Mouse (Mus musculus) heart, embryonic 15.5 days (tissue): ENCODE data around the gene Apba3. TPM values are rescaled to one million over a fixed set of nuclear protein-coding genes. Genes with fewer than 3 reads are reported as not detected.

ENCODE experiments used
- ATAC-seq: fragments of 200-750 bp; cut with Nextera tagmentation; replicated peaks from 2 replicates; pipeline ENCODE4 v1.8.0; 2017; ENCODE audit warnings: low read depth, moderate TSS enrichment; ENCODE audit not compliant: insufficient number of reproducible peaks, insufficient read depth, low FRiP score
- H3K27ac ChIP-seq: fragments of 300-500 bp; sonication (generic); 2 replicates; pipeline ENCODE4 v1.5.1; 2015; ENCODE audit warnings: mild to moderate bottlenecking, inconsistent platforms
- H3K27me3 ChIP-seq: fragments of 300-500 bp; sonication (generic); 2 replicates; pipeline ENCODE4 v1.6.1; 2015; ENCODE audit warnings: inconsistent platforms
- H3K36me3 ChIP-seq: fragments of 300-500 bp; sonication (generic); 2 replicates; pipeline ENCODE4 v1.6.1; 2015; ENCODE audit warnings: mild to moderate bottlenecking, inconsistent platforms
- H3K4me1 ChIP-seq: fragments of 300-500 bp; sonication (generic); replicated peaks from 2 replicates; pipeline ENCODE4 v1.6.1; 2015; ENCODE audit warnings: inconsistent platforms
- H3K4me2 ChIP-seq: fragments of 300-500 bp; sonication (generic); 2 replicates; pipeline ENCODE4 v1.6.1; 2015; ENCODE audit warnings: inconsistent platforms, mild to moderate bottlenecking, moderate library complexity
- H3K4me3 ChIP-seq: fragments of 300-500 bp; sonication (generic); 2 replicates; pipeline ENCODE4 v1.5.1; 2015; ENCODE audit warnings: mild to moderate bottlenecking, inconsistent platforms
- H3K9ac ChIP-seq: fragments of 300-500 bp; sonication (generic); 2 replicates; pipeline ENCODE4 v1.6.1; 2015; ENCODE audit warnings: mild to moderate bottlenecking, inconsistent platforms
- H3K9me3 ChIP-seq: fragments of 300-500 bp; sonication (generic); replicated peaks from 2 replicates; pipeline ENCODE4 v1.6.1; 2016; ENCODE audit warnings: inconsistent platforms
- WGBS: fragments of 180-500 bp; shearing (Covaris S2); methylation state at CpG from one replicate; pipeline ENCODE4 v1.1.7; 2015; ENCODE audit warnings: mixed read lengths; 5-methylcytosine and 5-hydroxymethylcytosine counted together
- polyA plus RNA-seq: library from polyadenylated mRNA; unstranded; fragments of >200 nt; fragmentation: Nextera tagmentation; extraction: Ambion mirVana; gene quantifications from 2 replicates; pipeline ENCODE4 v1.2.1, GENCODE M21; 2015

Gene Apba3
- polyA plus RNA-seq, 1 experiment from 2014 or later: 42.3 TPM

DNA sequence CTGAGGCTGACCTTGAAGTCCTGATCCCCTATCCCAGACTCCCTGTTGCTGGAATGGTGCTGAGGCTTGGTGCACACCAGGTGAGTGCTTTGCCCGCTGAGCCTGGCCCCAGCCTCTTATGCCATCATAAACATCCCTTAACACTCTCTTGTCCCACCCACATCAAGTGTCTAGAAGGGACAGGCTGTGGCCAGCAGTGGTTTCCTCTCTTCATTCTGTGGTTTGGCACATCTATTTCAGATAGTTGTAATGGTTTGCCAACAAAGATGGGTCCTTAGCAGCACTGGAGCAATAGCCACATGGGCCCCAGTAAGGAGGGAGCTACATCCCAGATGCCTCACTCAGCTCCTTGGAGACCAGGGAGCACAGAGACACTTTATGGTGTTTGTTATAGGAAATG, 11.9 kb upstream of the Apba3 start:
- Histone ChIP-seq H3K27ac (no peak overlapping the region), H3K9me3 (no peaks in the 10 kb centered on the region), H3K4me3 (no peak overlapping the region), H3K36me3 (no peaks in the 10 kb centered on the region), H3K27me3 (peaks cover 87% of the 10 kb centered on the region), H3K4me1 (peaks cover 26% of the 10 kb centered on the region), H3K9ac (no peak overlapping the region), H3K4me2 (no peak overlapping the region)
- WGBS: 44% methylated on average over 1 of the region's 1 CpGs
- no peak for ATAC-seq

DNA sequence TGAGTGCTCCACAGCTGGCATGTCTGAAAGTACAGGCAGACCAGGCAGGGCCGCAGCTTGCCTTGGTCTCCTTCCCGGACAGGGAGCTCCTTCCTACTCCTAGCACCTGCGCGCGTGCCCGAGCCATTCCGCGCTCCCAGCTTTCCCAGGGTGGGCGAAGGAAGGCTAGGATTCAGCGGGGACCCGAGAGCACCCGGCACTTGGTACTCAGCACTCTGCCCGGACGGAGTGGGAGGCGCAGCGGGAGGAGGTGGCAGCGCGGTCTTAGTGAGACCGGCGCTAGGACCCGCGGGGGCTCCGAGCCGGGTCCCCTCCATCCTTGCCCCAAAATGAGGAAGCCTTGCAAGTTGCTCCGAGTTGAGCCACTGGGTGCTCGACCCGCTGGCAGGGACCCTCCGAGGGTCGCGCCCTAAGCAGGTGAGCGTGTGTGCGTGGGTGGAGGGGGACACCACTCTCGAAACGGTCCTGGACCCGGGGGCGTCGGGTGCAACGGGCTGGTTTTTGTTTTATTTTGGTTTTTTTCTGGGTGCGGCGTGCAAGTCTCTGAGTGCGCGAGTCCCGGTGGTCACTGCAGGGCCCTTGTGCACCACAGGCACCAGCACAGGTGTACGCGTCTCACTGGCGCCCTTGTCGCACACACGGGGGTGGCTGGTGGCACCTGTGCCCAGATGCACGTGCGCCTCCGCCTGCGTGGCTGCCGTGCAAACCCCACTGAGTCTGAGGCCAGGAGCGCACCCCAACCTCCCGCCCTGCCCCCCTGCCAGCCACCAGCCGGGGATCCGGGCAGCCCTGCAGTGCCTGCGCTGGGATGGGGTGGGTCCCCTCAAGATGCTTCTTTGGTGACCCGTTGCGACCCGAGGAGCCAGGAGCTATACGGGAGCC, 9.4 kb upstream of the Apba3 start:
- Histone ChIP-seq H3K4me1 (peaks cover 25% of the 10 kb centered on the region), H3K27ac (no peak overlapping the region)
- WGBS: 2% methylated on average over 62 of the region's 62 CpGs

GRCm38 (mm10) chr10:81259225-81259884, 7.4 kb upstream of the Apba3 start:
- H3K4me3 ChIP-seq: no peak overlapping the region
- no peak overlapping the region for H3K4me2 ChIP-seq
- H3K36me3 ChIP-seq: peaks cover 5% of the 10 kb centered on the region; the same call in 1 of the 2 replicates
- H3K4me1 ChIP-seq: peaks cover 16% of the 10 kb centered on the region
- H3K9ac ChIP-seq: no peak overlapping the region
- H3K9me3 ChIP-seq: peaks cover 6% of the 10 kb centered on the region
- H3K27ac ChIP-seq: no peak overlapping the region
- WGBS: 42% methylated on average over 20 of the region's 21 CpGs
- no peak for ATAC-seq
- H3K27me3 ChIP-seq: peaks cover 55% of the 10 kb centered on the region

More for the DNA sequence above, 9.4 kb upstream of the Apba3 start:
- Histone ChIP-seq H3K27me3 (peaks cover 75% of the 10 kb centered on the region), H3K36me3 (no peaks in the 10 kb centered on the region), H3K4me2 (peak overlapping the region; percentile 90), H3K9me3 (peaks cover 6% of the 10 kb centered on the region), H3K4me3 (peak overlapping the region; percentile 53), H3K9ac (peak overlapping the region; percentile 50)
- no peak for ATAC-seq

DNA sequence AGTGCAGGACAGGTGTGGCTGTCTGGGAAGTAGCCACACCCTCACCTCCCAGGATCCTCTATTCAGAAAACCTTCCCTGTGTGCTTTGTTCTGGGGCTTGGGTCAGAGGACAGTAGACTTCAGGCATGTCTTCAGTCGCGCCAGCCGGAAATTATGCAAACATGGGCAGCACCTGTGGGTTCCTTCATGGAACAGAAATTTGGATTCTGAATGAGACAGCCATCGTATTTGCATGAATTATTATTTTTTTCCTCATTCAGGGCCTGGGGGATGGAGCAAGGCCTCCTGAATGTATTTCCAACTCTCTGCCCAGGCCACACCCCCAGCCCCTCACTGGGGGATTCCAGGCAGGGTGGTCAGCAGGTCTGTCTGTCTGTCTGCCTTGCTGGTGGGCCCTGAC, 5.7 kb upstream of the Apba3 start:
- Histone ChIP-seq H3K27me3 (peaks cover 46% of the 10 kb centered on the region), H3K4me2 (no peak overlapping the region), H3K9me3 (peaks cover 6% of the 10 kb centered on the region), H3K27ac (no peak overlapping the region), H3K4me1 (peaks cover 24% of the 10 kb centered on the region), H3K36me3 (peaks cover 9% of the 10 kb centered on the region; the same call in 1 of the 2 replicates), H3K4me3 (no peak overlapping the region), H3K9ac (no peak overlapping the region)
- WGBS: 88% methylated on average over 4 of the region's 4 CpGs
- no peak for ATAC-seq

- H3K4me3 ChIP-seq: peak overlapping the region; percentile 71
- 94% methylated on average over 8 of the region's 8 CpGs for WGBS
- H3K36me3 ChIP-seq: peaks cover 13% of the 10 kb centered on the region; the same call in 1 of the 2 replicates
These were observed 1.2 kb upstream of the Apba3 start for GRCm38 (mm10) chr10:81265540-81265939.

DNA sequence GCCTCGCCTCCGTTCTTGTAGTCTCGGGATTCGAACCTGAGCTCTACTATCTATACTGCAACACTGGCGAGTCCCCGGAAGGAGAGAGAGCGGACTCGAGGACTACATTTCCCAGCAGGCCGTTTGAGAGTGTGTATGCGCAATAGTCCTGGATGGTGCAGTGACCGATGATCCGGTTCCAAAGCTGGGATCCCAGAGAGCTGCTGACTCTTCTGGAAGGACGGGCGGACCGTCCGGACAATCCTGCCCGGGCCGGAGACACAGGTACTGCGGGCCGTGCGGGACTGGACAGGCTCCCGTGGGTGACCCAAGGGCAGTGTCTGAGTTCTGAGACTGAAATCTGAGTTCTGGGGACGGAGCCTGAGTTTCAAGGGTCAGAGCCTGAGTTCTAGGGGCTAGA, 1.3 kb downstream of the Apba3 start:
- Histone ChIP-seq H3K27ac (peak overlapping the region; percentile 73), H3K9ac (peak overlapping the region; percentile 87), H3K4me3 (peak overlapping the region; percentile 78), H3K27me3 (no peaks in the 10 kb centered on the region), H3K4me1 (peaks cover 24% of the 10 kb centered on the region), H3K9me3 (no peaks in the 10 kb centered on the region), H3K4me2 (peak overlapping the region; percentile 78), H3K36me3 (peaks cover 38% of the 10 kb centered on the region)
- ATAC-seq: peak; percentile 50
- WGBS: 3% methylated on average over 23 of the region's 23 CpGs

More at GRCm38 (mm10) chr10:81265540-81265939, 1.2 kb upstream of the Apba3 start:
- peaks cover 24% of the 10 kb centered on the region for H3K4me1 ChIP-seq
- no peak overlapping the region; the same call in 1 of the 2 replicates for H3K9ac ChIP-seq
- peak overlapping the region; percentile 70 for H3K4me2 ChIP-seq
- no peak overlapping the region for H3K27ac ChIP-seq
- no peak for ATAC-seq
- H3K9me3 ChIP-seq: peaks cover 3% of the 10 kb centered on the region
- peaks cover 3% of the 10 kb centered on the region for H3K27me3 ChIP-seq

GRCm38 (mm10) chr10:81268643-81269412, 2.1 kb downstream of the Apba3 start:
- Histone ChIP-seq H3K27me3 (no peaks in the 10 kb centered on the region), H3K9me3 (no peaks in the 10 kb centered on the region), H3K9ac (peak overlapping the region; percentile 87), H3K36me3 (peaks cover 41% of the 10 kb centered on the region), H3K4me1 (peaks cover 24% of the 10 kb centered on the region), H3K4me3 (peak overlapping the region; percentile 78), H3K27ac (peak overlapping the region; percentile 73), H3K4me2 (peak overlapping the region; percentile 78)
- 76% methylated on average over 16 of the region's 16 CpGs for WGBS
- no peak for ATAC-seq

GRCm38 (mm10) chr10:81272356-81272755, 5.6 kb downstream of the Apba3 start:
- 91% methylated on average over 21 of the region's 21 CpGs for WGBS
- Histone ChIP-seq H3K36me3 (peaks cover 37% of the 10 kb centered on the region), H3K4me3 (no peak overlapping the region), H3K4me2 (no peak overlapping the region), H3K27me3 (0 out of 2 replicates have a peak, but pooled peaks cover 3% of the 10 kb centered on the region), H3K9me3 (no peaks in the 10 kb centered on the region), H3K4me1 (peaks cover 14% of the 10 kb centered on the region), H3K27ac (no peak overlapping the region), H3K9ac (no peak overlapping the region)
- ATAC-seq: no peak

- Histone ChIP-seq H3K27me3 (peaks cover 13% of the 10 kb centered on the region), H3K9me3 (no peaks in the 10 kb centered on the region), H3K27ac (no peak overlapping the region), H3K9ac (no peak overlapping the region), H3K4me1 (peaks cover 6% of the 10 kb centered on the region), H3K36me3 (peaks cover 37% of the 10 kb centered on the region), H3K4me3 (no peak overlapping the region), H3K4me2 (no peak overlapping the region)
- ATAC-seq: no peak
- 91% methylated on average over 19 of the region's 19 CpGs for WGBS
These were observed 7.1 kb downstream of the Apba3 start for GRCm38 (mm10) chr10:81273842-81274241.

DNA sequence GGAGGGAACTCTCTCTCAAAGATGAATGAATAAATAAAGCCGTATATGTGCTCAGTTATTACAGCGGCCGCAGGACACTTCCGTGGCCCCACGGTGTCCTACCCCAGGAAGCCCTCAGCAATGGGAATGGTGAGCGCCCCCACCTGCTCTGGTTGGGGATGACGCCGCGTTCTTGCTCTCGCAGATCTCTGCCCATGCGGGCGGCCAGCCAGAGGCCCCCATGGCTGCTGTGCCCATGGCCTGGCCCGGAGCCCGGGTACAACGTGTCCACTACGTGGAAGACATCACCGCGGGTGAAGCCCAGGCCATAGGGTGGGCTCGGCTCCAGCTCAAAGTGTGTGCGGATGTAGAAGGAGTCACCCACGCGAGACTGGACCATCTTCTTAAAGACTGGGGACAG, 10.9 kb downstream of the Apba3 start:
- H3K36me3 ChIP-seq: peaks cover 12% of the 10 kb centered on the region
- 67% methylated on average over 22 of the region's 22 CpGs for WGBS
- H3K4me1 ChIP-seq: peaks cover 7% of the 10 kb centered on the region
- no peaks in the 10 kb centered on the region for H3K9me3 ChIP-seq
- H3K4me2 ChIP-seq: no peak overlapping the region
- no peak for ATAC-seq
- H3K27ac ChIP-seq: no peak overlapping the region
- peaks cover 42% of the 10 kb centered on the region for H3K27me3 ChIP-seq
- no peak overlapping the region for H3K4me3 ChIP-seq
- H3K9ac ChIP-seq: no peak overlapping the region

- ATAC-seq: no peak
- Histone ChIP-seq H3K27ac (no peak overlapping the region), H3K4me1 (peaks cover 7% of the 10 kb centered on the region), H3K36me3 (no peaks in the 10 kb centered on the region), H3K4me3 (no peak overlapping the region), H3K27me3 (peaks cover 60% of the 10 kb centered on the region), H3K9ac (no peak overlapping the region), H3K4me2 (no peak overlapping the region), H3K9me3 (no peaks in the 10 kb centered on the region)
- WGBS: 26% methylated on average over 10 of the region's 10 CpGs
These were observed 12.7 kb downstream of the Apba3 start for GRCm38 (mm10) chr10:81279496-81279895.
